Mouse (Mus musculus): ENCODE measurements around the gene Smarcb1.

- TF ChIP-seq CTCF (IDR thresholded peaks at IDR 0.05; ENCODE audit: control insufficient read depth, insufficient read depth, low read length) = no peak
- no peak for TF ChIP-seq POLR2A (IDR thresholded peaks at IDR 0.05; ENCODE audit: borderline replicate concordance, control insufficient read depth, low read depth, low read length)
These were observed 36.7 kb downstream of the Smarcb1 start for GRCm38 (mm10) chr10:75884742-75885141.
